Mouse (Mus musculus) large intestine, adult 2 months (tissue): ENCODE data around the gene Itga1. TPM values are rescaled to one million over a fixed set of nuclear protein-coding genes. Genes with fewer than 3 reads are reported as not detected.

Experiments
- DNase-seq: peaks from one replicate; pipeline ENCODE4 v3.0.0-alpha.2; 2012; ENCODE audit warnings: low read depth, low spot score
- WGBS: fragments of 180-500 bp; shearing (Covaris S2); methylation state at CpG from one replicate; pipeline ENCODE4 v1.1.7; 2018; 5-methylcytosine and 5-hydroxymethylcytosine counted together
- polyA plus RNA-seq: library from polyadenylated mRNA; depleted of rRNA; stranded (reverse); fragments of >200 nt; gene quantifications from 2 replicates; pipeline ENCODE4 v1.2.3, GENCODE M21; 2012; rRNA removed

Gene Itga1
- 3.6 and 8.5 TPM in 2 replicates for polyA plus RNA-seq

- under 1% methylated on average over 39 of the region's 39 CpGs for WGBS
Observed at GRCm38 (mm10) chr13:115101355-115102191, at the start of gene Itga1, which contains the start of gene Gm49395. Gene Itga1, minus strand, starts transcription at chr13:115101964. Gene Gm49395, minus strand, starts transcription at chr13:115101921.

GRCm38 (mm10) chr13:115150602-115151001 is 48.8 kb upstream of the Itga1 start:
- WGBS = 82% methylated on average over 1 of the region's 1 CpGs
- no peak for DNase-seq

More at GRCm38 (mm10) chr13:115101355-115102191, at the start of gene Itga1, which contains the start of gene Gm49395:
- DNase-seq = peak; percentile 77

- 78% methylated on average over 6 of the region's 6 CpGs for WGBS
- no peak for DNase-seq
Observed at GRCm38 (mm10) chr13:115149849-115150248, 48.1 kb upstream of the Itga1 start.

- 69% methylated on average over 2 of the region's 2 CpGs for WGBS
- DNase-seq = no peak
Observed at GRCm38 (mm10) chr13:115143575-115143974, 41.8 kb upstream of the Itga1 start.

GRCm38 (mm10) chr13:115142066-115142465 is 40.3 kb upstream of the Itga1 start:
- WGBS = 87% methylated on average over 3 of the region's 3 CpGs
- DNase-seq = no peak

GRCm38 (mm10) chr13:115138513-115138912 is 36.7 kb upstream of the Itga1 start:
- 89% methylated on average over 7 of the region's 7 CpGs for WGBS
- DNase-seq = no peak

GRCm38 (mm10) chr13:115136761-115137160 is 35.0 kb upstream of the Itga1 start:
- WGBS = 55% methylated on average over 3 of the region's 3 CpGs
- no peak for DNase-seq

GRCm38 (mm10) chr13:115132435-115132834 is 30.7 kb upstream of the Itga1 start:
- WGBS = 26% methylated on average over 5 of the region's 5 CpGs
- no peak for DNase-seq

- 54% methylated on average over 3 of the region's 3 CpGs for WGBS
- no peak for DNase-seq
Observed at GRCm38 (mm10) chr13:115131381-115131780, 29.6 kb upstream of the Itga1 start.

GRCm38 (mm10) chr13:115130035-115130434 is 28.3 kb upstream of the Itga1 start:
- DNase-seq = no peak
- 66% methylated on average over 2 of the region's 2 CpGs for WGBS

GRCm38 (mm10) chr13:115127826-115128225 is 26.1 kb upstream of the Itga1 start:
- no peak for DNase-seq
- 79% methylated on average over 1 of the region's 1 CpGs for WGBS

GRCm38 (mm10) chr13:115126534-115126933 is 24.8 kb upstream of the Itga1 start:
- DNase-seq = no peak
- WGBS = 98% methylated on average over 2 of the region's 2 CpGs

- 87% methylated on average over 4 of the region's 4 CpGs for WGBS
- DNase-seq = no peak
Observed at GRCm38 (mm10) chr13:115125130-115125529, 23.4 kb upstream of the Itga1 start.

- no peak for DNase-seq
- WGBS = 75% methylated on average over 1 of the region's 1 CpGs
Observed at GRCm38 (mm10) chr13:115124521-115124920, 22.8 kb upstream of the Itga1 start.

GRCm38 (mm10) chr13:115118756-115119155 is 17.0 kb upstream of the Itga1 start:
- no peak for DNase-seq

GRCm38 (mm10) chr13:115118195-115118594 is 16.4 kb upstream of the Itga1 start:
- WGBS = 87% methylated on average over 3 of the region's 3 CpGs
- no peak for DNase-seq

More at GRCm38 (mm10) chr13:115118756-115119155, 17.0 kb upstream of the Itga1 start:
- 69% methylated on average over 5 of the region's 5 CpGs for WGBS

GRCm38 (mm10) chr13:115116930-115117621 is 15.3 kb upstream of the Itga1 start:
- no peak for DNase-seq
- 74% methylated on average over 3 of the region's 3 CpGs for WGBS

- WGBS = 56% methylated on average over 4 of the region's 4 CpGs
- DNase-seq = no peak
Observed at GRCm38 (mm10) chr13:115109628-115110027, 7.9 kb upstream of the Itga1 start.

GRCm38 (mm10) chr13:115107436-115107835 is 5.7 kb upstream of the Itga1 start:
- WGBS = 87% methylated on average over 8 of the region's 8 CpGs
- DNase-seq = no peak

GRCm38 (mm10) chr13:115106183-115106582 is 4.4 kb upstream of the Itga1 start:
- DNase-seq = no peak
- WGBS = 65% methylated on average over 10 of the region's 10 CpGs

- DNase-seq = no peak
- 96% methylated on average over 2 of the region's 2 CpGs for WGBS
Observed at GRCm38 (mm10) chr13:115102754-115103153, 990 bp upstream of the Itga1 start.
